Mouse (Mus musculus) kidney, postnatal 0 days (tissue): ENCODE data around the gene Npw. TPM values are rescaled to one million over a fixed set of nuclear protein-coding genes. Genes with fewer than 3 reads are reported as not detected.
"Not testable (repeated sequence)": the region's sequence is repeated elsewhere in the genome, so short reads cannot be mapped to it uniquely, and the experiment has no call there.

Source experiments
- ATAC-seq: fragments of 200-750 bp; cut with Nextera tagmentation; replicated peaks from 2 replicates; pipeline ENCODE4 v1.8.0; 2017; ENCODE audit warnings: low read depth, moderate number of reproducible peaks, moderate TSS enrichment, moderate library complexity; ENCODE audit not compliant: low FRiP score
- DNase-seq: peaks from one replicate; pipeline ENCODE4 v3.0.0-alpha.2; 2016; ENCODE audit warnings: low spot score
- H3K27ac ChIP-seq: fragments of 300-500 bp; sonication (generic); 2 replicates; pipeline ENCODE4 v1.5.1; 2014; ENCODE audit warnings: mild to moderate bottlenecking
- H3K27me3 ChIP-seq: fragments of 300-500 bp; sonication (generic); 2 replicates; pipeline ENCODE4 v1.6.1; 2014; ENCODE audit warnings: low read length, mixed read lengths; ENCODE audit not compliant: insufficient read depth
- H3K36me3 ChIP-seq: fragments of 300-500 bp; sonication (generic); 2 replicates; pipeline ENCODE4 v1.6.1; 2014; ENCODE audit warnings: low read length, mixed read lengths; ENCODE audit not compliant: insufficient read depth
- H3K4me1 ChIP-seq: fragments of 300-500 bp; sonication (generic); replicated peaks from 2 replicates; pipeline ENCODE4 v1.6.1; 2014; ENCODE audit warnings: antibody characterized with exemption, low read length, mixed read lengths; ENCODE audit not compliant: insufficient read depth
- H3K4me2 ChIP-seq: fragments of 300-500 bp; sonication (generic); 2 replicates; pipeline ENCODE4 v1.6.1; 2014; ENCODE audit warnings: mild to moderate bottlenecking, low read length, moderate library complexity, mixed read lengths
- H3K4me3 ChIP-seq: fragments of 300-500 bp; sonication (generic); replicated peaks from 2 replicates; pipeline ENCODE4 v1.5.1; 2014; ENCODE audit warnings: low read depth, low read length
- H3K9ac ChIP-seq: fragments of 300-500 bp; sonication (generic); 2 replicates; pipeline ENCODE4 v1.6.1; 2014; ENCODE audit warnings: low read depth, low read length
- H3K9me3 ChIP-seq: fragments of 300-500 bp; sonication (generic); replicated peaks from 2 replicates; pipeline ENCODE4 v1.6.1; 2016; ENCODE audit warnings: low read length, inconsistent platforms, mixed read lengths
- CTCF ChIP-seq: IDR thresholded peaks from 2 replicates; pipeline ENCODE4 v1.5.1; 2016; ENCODE audit warnings: antibody characterized with exemption, low read depth, mild to moderate bottlenecking, moderate library complexity
- WGBS: fragments of 180-500 bp; shearing (Covaris S2); extraction: QIAGEN DNeasy Blood & Tissue Kit; methylation state at CpG from one replicate; pipeline ENCODE4 v1.1.7; 2014; 5-methylcytosine and 5-hydroxymethylcytosine counted together
- polyA plus RNA-seq: library from polyadenylated mRNA; unstranded; fragments of >200 nt; fragmentation: Nextera tagmentation; extraction: Ambion mirVana; gene quantifications from 2 replicates; pipeline ENCODE4 v1.2.1, GENCODE M21; 2015

The Npw gene
- polyA plus RNA-seq, 1 experiment from 2014 or later = 0.32 TPM

GRCm38 (mm10) chr17:24674277-24674676 lies 16.0 kb upstream of the Npw start:
- Histone ChIP-seq H3K4me1 (peaks cover 21% of the 10 kb centered on the region), H3K4me2 (no peak overlapping the region), H3K9me3 (no peaks in the 10 kb centered on the region), H3K27ac (no peak overlapping the region), H3K4me3 (no peak overlapping the region), H3K27me3 (no peaks in the 10 kb centered on the region), H3K36me3 (peaks cover 25% of the 10 kb centered on the region), H3K9ac (no peak overlapping the region)
- DNase-seq = no peak
- no peak for ATAC-seq
- TF ChIP-seq CTCF = no peak
- WGBS = 78% methylated on average over 7 of the region's 7 CpGs

- no peaks in the 10 kb centered on the region for H3K9me3 ChIP-seq
- H3K4me2 ChIP-seq = peak overlapping the region; percentile 30
- H3K9ac ChIP-seq = no peak overlapping the region
- ATAC-seq = 0 out of 2 replicates have a peak, but pooled peaks have one; percentile 1
- peaks cover 21% of the 10 kb centered on the region for H3K4me1 ChIP-seq
- peaks cover 5% of the 10 kb centered on the region for H3K36me3 ChIP-seq
- DNase-seq = peak; percentile 71
- WGBS = 14% methylated on average over 5 of the region's 5 CpGs
- H3K27me3 ChIP-seq = no peaks in the 10 kb centered on the region
- no peak for TF ChIP-seq CTCF
- no peak overlapping the region; the same call in 1 of the 2 replicates for H3K27ac ChIP-seq
- H3K4me3 ChIP-seq = no peak overlapping the region
Observed at GRCm38 (mm10) chr17:24672141-24672540, 13.9 kb upstream of the Npw start.

- Histone ChIP-seq H3K27ac (no peak overlapping the region), H3K9ac (peak overlapping the region; percentile 6)
Observed at GRCm38 (mm10) chr17:24671346-24671745, 13.1 kb upstream of the Npw start.

GRCm38 (mm10) chr17:24670246-24670844 lies 12.1 kb upstream of the Npw start:
- Histone ChIP-seq H3K36me3 (no peaks in the 10 kb centered on the region), H3K27ac (peak overlapping the region; percentile 89), H3K9ac (peak overlapping the region; percentile 93), H3K4me1 (peaks cover 21% of the 10 kb centered on the region), H3K4me3 (peak overlapping the region; percentile 98), H3K4me2 (peak overlapping the region; percentile 74), H3K9me3 (no peaks in the 10 kb centered on the region), H3K27me3 (no peaks in the 10 kb centered on the region)
- ATAC-seq (no peak), DNase-seq (no peak)
- no peak for TF ChIP-seq CTCF
- 6% methylated on average over 8 of the region's 8 CpGs for WGBS

More at GRCm38 (mm10) chr17:24671346-24671745, 13.1 kb upstream of the Npw start:
- Histone ChIP-seq H3K9me3 (no peaks in the 10 kb centered on the region), H3K4me1 (peaks cover 21% of the 10 kb centered on the region), H3K36me3 (no peaks in the 10 kb centered on the region), H3K4me3 (no peak overlapping the region), H3K27me3 (no peaks in the 10 kb centered on the region), H3K4me2 (peak overlapping the region; percentile 30; the same call in 1 of the 2 replicates)
- TF ChIP-seq CTCF = no peak
- no peak for ATAC-seq
- 59% methylated on average over 5 of the region's 5 CpGs for WGBS
- DNase-seq = no peak

GRCm38 (mm10) chr17:24669545-24670245 lies 11.4 kb upstream of the Npw start, which contains the start of gene Zfp598:
Gene Zfp598, plus strand, starts transcription at chr17:24669687.
- H3K36me3 ChIP-seq = no peaks in the 10 kb centered on the region
- peak within 1 kb of the TSS; percentile 74 for H3K4me2 ChIP-seq
- H3K27ac ChIP-seq = peak within 1 kb of the TSS; percentile 89
- H3K9ac ChIP-seq = peak within 1 kb of the TSS; percentile 93
- peak within 1 kb of the TSS; percentile 98 for H3K4me3 ChIP-seq
- ATAC-seq = peak; percentile 97
- peak; percentile 41 for TF ChIP-seq CTCF
- H3K27me3 ChIP-seq = no peaks in the 10 kb centered on the region
- WGBS = under 1% methylated on average over 68 of the region's 80 CpGs
- H3K4me1 ChIP-seq = peaks cover 21% of the 10 kb centered on the region
- peak; percentile 98 for DNase-seq
- no peaks in the 10 kb centered on the region for H3K9me3 ChIP-seq

GRCm38 (mm10) chr17:24669214-24669544 lies 10.9 kb upstream of the Npw start:
- 10% methylated on average over 15 of the region's 15 CpGs for WGBS
- H3K36me3 ChIP-seq, DNase-seq, H3K9me3 ChIP-seq, ATAC-seq, H3K27me3 ChIP-seq: not testable (repeated sequence)
- Histone ChIP-seq H3K4me3 (peak overlapping the region; percentile 98), H3K27ac (peak overlapping the region; percentile 89), H3K4me1 (peaks cover 21% of the 10 kb centered on the region), H3K9ac (peak overlapping the region; percentile 93; the same call in 1 of the 2 replicates), H3K4me2 (peak overlapping the region; percentile 74)
